Mouse (Mus musculus) heart, embryonic 16.5 days (tissue): ENCODE data around the gene Cxcl1. TPM values are rescaled to one million over a fixed set of nuclear protein-coding genes. Genes with fewer than 3 reads are reported as not detected.
"Not testable (repeated sequence)": the region's sequence is repeated elsewhere in the genome, so short reads cannot be mapped to it uniquely, and the experiment has no call there.

ENCODE experiments used
- ATAC-seq: fragments of 200-750 bp; cut with Nextera tagmentation; replicated peaks from 2 replicates; pipeline ENCODE4 v1.8.0; 2017; ENCODE audit warnings: moderate number of reproducible peaks; ENCODE audit not compliant: insufficient read depth, low FRiP score; ENCODE audit errors: extremely low read depth
- H3K27ac ChIP-seq: fragments of 300-500 bp; sonication (generic); 2 replicates; pipeline ENCODE4 v1.5.1; 2014; ENCODE audit warnings: mild to moderate bottlenecking, low read length, control low read depth, moderate library complexity
- H3K27me3 ChIP-seq: fragments of 300-500 bp; sonication (generic); 2 replicates; pipeline ENCODE4 v1.6.1; 2014; ENCODE audit warnings: low read length, mixed read lengths; ENCODE audit not compliant: control insufficient read depth, insufficient read depth
- H3K36me3 ChIP-seq: fragments of 300-500 bp; sonication (generic); 2 replicates; pipeline ENCODE4 v1.6.1; 2014; ENCODE audit not compliant: control insufficient read depth, insufficient read depth
- H3K4me1 ChIP-seq: fragments of 300-500 bp; sonication (generic); 2 replicates; pipeline ENCODE4 v1.6.1; 2014; ENCODE audit warnings: low read length, mixed read lengths; ENCODE audit not compliant: control insufficient read depth, insufficient read depth
- H3K4me2 ChIP-seq: fragments of 300-500 bp; sonication (generic); 2 replicates; pipeline ENCODE4 v1.6.1; 2014; ENCODE audit warnings: low read depth, mild to moderate bottlenecking, control low read depth, low read length
- H3K4me3 ChIP-seq: fragments of 300-500 bp; sonication (generic); 2 replicates; pipeline ENCODE4 v1.5.1; 2014; ENCODE audit warnings: mild to moderate bottlenecking, control low read depth, low read length
- H3K9ac ChIP-seq: fragments of 300-500 bp; sonication (generic); 2 replicates; pipeline ENCODE4 v1.6.1; 2014; ENCODE audit warnings: low read length, control low read depth
- H3K9me3 ChIP-seq: fragments of 300-500 bp; sonication (generic); replicated peaks from 2 replicates; pipeline ENCODE4 v1.6.1; 2016; ENCODE audit warnings: low read length; ENCODE audit not compliant: control insufficient read depth
- WGBS: fragments of 180-500 bp; shearing (Covaris S2); extraction: QIAGEN DNeasy Blood & Tissue Kit; methylation state at CpG from one replicate; pipeline ENCODE4 v1.1.7; 2014; 5-methylcytosine and 5-hydroxymethylcytosine counted together
- polyA plus RNA-seq: library from polyadenylated mRNA; unstranded; fragments of >200 nt; fragmentation: Nextera tagmentation; extraction: Ambion mirVana; gene quantifications from 2 replicates; pipeline ENCODE4 v1.2.1, GENCODE M21; 2015

The Cxcl1 gene
- polyA plus RNA-seq = 0.85 and 0.92 TPM in 2 replicates

DNA sequence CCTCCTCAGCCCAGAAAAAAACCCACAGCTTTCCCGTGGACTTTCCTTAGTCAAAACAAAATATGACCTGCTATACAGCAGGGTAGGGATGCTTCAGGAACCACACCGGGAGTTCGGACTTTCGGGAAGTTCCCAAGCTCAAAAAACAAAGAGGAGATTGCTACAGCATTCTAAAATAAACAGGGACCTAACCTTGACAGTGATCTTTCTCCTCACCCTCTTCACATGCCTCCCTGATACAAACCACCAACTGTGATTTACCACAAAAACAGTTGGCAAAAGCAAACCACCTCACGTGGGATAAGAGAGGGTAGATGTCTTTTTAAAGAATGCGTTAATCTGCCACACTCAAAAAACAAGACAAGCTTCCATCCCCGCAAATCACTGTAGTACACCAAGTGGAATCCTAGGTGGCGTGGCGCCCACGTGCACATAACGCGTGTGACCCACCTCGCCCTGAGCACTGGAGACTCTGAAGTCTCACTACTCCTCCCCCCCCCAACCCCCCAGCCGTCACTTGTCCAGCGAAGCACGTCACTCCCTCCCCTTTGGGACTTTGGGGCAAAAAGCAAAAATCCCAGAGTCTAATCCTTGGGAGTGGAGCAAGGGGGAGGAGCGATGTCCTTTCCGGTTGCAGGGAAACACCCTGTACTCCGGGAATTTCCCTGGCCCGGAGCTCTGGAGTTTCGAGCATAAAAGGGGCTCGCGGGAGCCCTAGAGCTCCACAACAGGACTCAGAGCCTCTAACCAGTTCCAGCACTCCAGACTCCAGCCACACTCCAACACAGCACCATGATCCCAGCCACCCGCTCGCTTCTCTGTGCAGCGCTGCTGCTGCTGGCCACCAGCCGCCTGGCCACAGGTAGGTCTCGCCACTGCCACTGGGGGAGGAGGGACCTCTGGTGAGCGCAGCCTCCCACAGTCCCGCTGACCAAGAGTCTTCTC is at the start of gene Cxcl1:
TSS of gene Cxcl1 (plus strand) at position 723 of the 945 bp plus-strand sequence.
- Histone ChIP-seq H3K36me3 (no peaks in the 10 kb centered on the region), H3K4me1 (peaks cover 8% of the 10 kb centered on the region; the same call in 1 of the 2 replicates), H3K27me3 (no peaks in the 10 kb centered on the region; the same call in 1 of the 2 replicates), H3K9ac (peak within 1 kb of the TSS; percentile 80), H3K27ac (no peak within 1 kb of the TSS), H3K4me3 (peak within 1 kb of the TSS; percentile 65), H3K9me3 (no peaks in the 10 kb centered on the region), H3K4me2 (peak within 1 kb of the TSS; percentile 97)
- ATAC-seq = peak; percentile 77
- 11% methylated on average over 30 of the region's 30 CpGs for WGBS

DNA sequence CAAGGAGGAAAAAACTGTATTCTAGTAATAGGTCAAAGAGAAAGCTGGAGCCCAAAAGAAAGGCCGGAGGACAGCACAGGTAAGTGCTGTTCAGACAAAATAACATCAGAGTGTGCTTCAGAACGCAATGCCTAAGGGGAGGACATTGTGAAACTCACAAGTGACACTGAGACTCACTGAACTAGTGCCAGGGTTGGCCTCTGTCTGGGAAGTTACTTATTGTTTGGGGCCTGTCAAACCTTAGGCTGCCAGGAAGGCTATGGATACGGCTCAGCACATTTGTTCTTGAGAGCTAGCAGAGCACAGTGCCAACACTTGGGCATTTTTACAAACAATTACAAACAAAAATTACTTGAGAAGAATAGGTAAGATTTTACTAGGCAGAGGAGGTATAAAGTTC is 47.1 kb upstream of the Cxcl1 start:
- Histone ChIP-seq H3K9me3 (no peaks in the 10 kb centered on the region), H3K4me3 (no peak overlapping the region), H3K4me1 (no peaks in the 10 kb centered on the region), H3K4me2 (no peak overlapping the region), H3K27me3 (no peaks in the 10 kb centered on the region), H3K27ac (no peak overlapping the region), H3K36me3 (no peaks in the 10 kb centered on the region), H3K9ac (no peak overlapping the region)
- ATAC-seq = no peak
- WGBS = 86% methylated on average over 3 of the region's 3 CpGs

DNA sequence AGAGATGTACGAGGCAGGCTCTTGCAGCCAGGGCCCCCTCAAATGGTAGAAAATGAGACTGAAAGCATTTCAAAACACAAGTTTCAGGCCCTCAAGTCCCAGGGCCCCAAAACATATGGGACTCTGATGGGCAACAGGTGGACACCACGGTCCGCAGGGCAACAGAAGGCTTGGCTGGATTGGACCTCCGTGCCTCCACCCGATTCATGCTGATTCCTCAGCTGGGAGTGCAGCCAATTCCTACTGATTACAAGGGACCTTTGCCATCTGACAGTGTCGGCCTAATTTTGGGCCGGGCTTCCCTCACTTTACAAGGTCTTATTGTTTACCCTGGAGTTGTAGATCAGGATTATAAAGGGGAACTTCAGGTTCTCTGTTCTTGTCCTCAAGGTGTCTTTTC is 40.9 kb upstream of the Cxcl1 start:
- WGBS = 79% methylated on average over 6 of the region's 7 CpGs
- H3K9me3 ChIP-seq = not testable (repeated sequence)

DNA sequence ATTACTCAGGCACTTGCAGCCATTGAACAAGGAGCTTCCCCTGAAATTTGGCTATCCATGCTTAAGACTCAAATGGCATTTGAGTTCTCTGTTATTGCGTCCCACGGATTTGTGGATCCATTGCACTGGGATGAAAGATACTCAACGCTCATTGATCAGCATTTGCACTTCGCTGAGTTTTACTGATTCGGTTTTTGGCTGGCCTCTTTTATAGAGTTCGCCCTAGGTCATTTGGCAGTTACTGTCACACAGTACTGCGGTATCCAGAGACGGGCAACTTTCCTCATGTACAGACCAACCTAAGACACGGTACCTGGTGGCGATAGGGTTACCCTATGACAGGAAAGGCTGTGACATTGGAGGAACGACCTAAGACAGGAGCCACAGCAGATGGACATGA is 39.6 kb upstream of the Cxcl1 start:
- not testable (repeated sequence) for H3K9ac ChIP-seq, ATAC-seq, H3K4me1 ChIP-seq, H3K9me3 ChIP-seq, H3K4me2 ChIP-seq, H3K27me3 ChIP-seq, H3K27ac ChIP-seq, H3K4me3 ChIP-seq, H3K36me3 ChIP-seq
- 93% methylated on average over 11 of the region's 11 CpGs for WGBS

More for the DNA sequence above, 40.9 kb upstream of the Cxcl1 start:
- H3K9ac ChIP-seq, H3K27me3 ChIP-seq, H3K4me1 ChIP-seq, H3K36me3 ChIP-seq, H3K4me2 ChIP-seq, ATAC-seq, H3K27ac ChIP-seq, H3K4me3 ChIP-seq: not testable (repeated sequence)

DNA sequence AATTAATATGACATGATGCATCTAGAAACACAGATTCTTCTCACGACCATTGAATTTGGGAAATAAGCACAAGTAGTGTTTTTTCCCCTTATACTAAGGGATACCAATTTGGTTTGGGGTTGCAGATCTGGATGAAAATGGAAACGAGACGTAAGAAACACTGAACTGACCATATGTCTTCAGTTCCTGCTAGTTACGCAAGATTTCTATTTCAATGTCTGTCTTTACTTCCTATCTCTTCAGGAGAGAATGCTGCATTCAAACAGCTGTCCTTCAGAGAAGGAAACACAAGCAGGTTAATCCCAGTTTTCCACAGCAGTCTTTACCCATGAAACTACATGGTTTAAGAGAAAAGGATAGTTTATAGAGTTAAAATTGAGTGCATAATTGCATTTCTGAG is 37.8 kb upstream of the Cxcl1 start:
- Histone ChIP-seq H3K4me3 (no peak overlapping the region), H3K9ac (no peak overlapping the region), H3K9me3 (no peaks in the 10 kb centered on the region), H3K27me3 (no peaks in the 10 kb centered on the region), H3K36me3 (no peaks in the 10 kb centered on the region), H3K27ac (no peak overlapping the region), H3K4me1 (no peaks in the 10 kb centered on the region), H3K4me2 (no peak overlapping the region)
- WGBS = 69% methylated on average over 4 of the region's 4 CpGs
- ATAC-seq = no peak

DNA sequence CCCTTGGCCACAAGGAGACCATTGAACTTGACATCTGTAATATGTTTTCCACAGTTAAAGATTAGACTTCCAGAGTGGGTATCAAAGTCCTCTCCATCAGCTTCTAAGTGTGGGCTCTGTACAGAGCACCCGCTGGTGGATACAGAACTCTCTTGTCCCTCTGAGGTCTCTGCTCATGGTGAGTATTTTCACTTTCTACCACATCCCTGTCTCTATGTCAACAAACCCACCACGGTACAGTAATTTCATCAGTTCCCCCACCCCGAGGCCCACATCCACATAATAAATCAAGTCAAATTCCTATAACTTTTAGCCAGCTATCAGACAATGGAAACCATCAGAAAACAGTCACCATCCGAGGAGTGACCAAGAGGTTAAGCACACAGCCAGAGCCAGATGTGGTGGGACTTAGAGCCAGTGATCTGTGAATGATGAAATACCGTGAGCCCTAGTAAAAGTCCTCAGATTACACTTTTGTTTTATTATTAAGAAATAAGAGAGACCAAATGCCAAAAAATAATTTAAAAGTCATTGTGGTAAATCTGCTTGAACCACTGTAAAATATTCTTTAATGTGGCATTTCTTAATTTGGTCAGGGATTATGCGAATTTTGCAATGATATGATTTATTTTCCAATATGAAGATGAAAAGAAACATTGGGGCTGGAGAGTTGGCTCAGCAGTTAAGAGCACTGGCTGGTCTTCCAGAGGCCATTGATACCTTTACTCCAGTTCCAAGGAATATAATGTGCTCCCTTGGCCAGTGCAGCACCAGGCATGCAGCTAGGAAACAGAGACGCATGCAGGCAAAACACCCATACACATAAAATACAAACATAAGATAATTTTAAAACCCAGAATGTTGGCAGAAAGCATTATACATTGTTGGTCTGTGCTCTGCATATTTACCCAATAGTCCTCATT is 35.5 kb upstream of the Cxcl1 start:
- Histone ChIP-seq H3K9ac (no peak overlapping the region), H3K4me2 (no peak overlapping the region), H3K4me3 (no peak overlapping the region), H3K9me3 (no peaks in the 10 kb centered on the region), H3K27ac (no peak overlapping the region), H3K4me1 (no peaks in the 10 kb centered on the region), H3K36me3 (no peaks in the 10 kb centered on the region), H3K27me3 (no peaks in the 10 kb centered on the region)
- no peak for ATAC-seq
- WGBS = 77% methylated on average over 7 of the region's 7 CpGs

DNA sequence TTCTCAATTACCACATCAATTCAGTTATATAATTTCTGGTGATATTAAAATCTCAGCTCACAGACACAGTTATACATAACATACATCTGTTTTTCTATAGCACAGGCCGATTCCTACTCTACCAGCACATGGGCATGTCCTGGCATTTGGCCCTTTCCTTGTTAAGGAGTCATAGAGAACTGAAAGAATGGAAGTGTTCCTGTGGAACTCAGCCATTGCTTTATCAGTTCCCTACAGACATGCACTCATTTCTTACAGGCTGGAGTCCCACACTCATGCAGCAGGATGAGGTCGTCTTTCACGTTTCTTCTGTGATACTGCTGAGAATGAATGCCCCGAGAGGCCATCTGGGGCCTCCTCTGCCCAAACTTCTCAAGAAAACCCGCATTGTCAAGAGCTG is 33.6 kb upstream of the Cxcl1 start:
- no peaks in the 10 kb centered on the region for H3K9me3 ChIP-seq
- ATAC-seq = no peak
- H3K4me3 ChIP-seq = no peak overlapping the region
- H3K4me1 ChIP-seq = no peaks in the 10 kb centered on the region
- WGBS = 52% methylated on average over 5 of the region's 5 CpGs
- H3K27ac ChIP-seq = no peak overlapping the region
- no peaks in the 10 kb centered on the region for H3K27me3 ChIP-seq
- H3K36me3 ChIP-seq = no peaks in the 10 kb centered on the region
- no peak overlapping the region for H3K9ac ChIP-seq
- no peak overlapping the region for H3K4me2 ChIP-seq

DNA sequence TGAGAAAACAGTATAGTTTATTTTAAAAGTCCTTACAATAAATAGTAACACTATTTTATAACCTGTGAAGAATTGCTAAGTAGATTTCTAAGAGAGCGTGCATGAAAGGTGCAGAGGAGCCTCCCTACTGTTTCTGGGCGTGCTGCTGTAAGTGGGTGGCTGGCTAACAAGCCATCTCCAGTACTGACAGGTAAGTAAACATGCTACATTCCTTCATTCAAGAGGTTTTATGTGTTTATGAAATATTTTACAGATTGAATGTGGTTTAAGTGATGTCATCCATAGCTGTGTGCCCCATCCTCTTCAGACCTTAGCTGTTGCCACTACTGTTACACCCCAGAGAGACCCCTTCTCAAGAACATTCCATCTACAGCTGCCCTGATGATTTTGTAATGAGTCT is 32.6 kb upstream of the Cxcl1 start:
- no peaks in the 10 kb centered on the region for H3K4me1 ChIP-seq
- 81% methylated on average over 2 of the region's 2 CpGs for WGBS
- no peak overlapping the region for H3K27ac ChIP-seq
- no peaks in the 10 kb centered on the region for H3K9me3 ChIP-seq
- no peak overlapping the region for H3K4me2 ChIP-seq
- no peaks in the 10 kb centered on the region for H3K36me3 ChIP-seq
- H3K27me3 ChIP-seq = no peaks in the 10 kb centered on the region
- no peak for ATAC-seq
- no peak overlapping the region for H3K4me3 ChIP-seq
- H3K9ac ChIP-seq = no peak overlapping the region

DNA sequence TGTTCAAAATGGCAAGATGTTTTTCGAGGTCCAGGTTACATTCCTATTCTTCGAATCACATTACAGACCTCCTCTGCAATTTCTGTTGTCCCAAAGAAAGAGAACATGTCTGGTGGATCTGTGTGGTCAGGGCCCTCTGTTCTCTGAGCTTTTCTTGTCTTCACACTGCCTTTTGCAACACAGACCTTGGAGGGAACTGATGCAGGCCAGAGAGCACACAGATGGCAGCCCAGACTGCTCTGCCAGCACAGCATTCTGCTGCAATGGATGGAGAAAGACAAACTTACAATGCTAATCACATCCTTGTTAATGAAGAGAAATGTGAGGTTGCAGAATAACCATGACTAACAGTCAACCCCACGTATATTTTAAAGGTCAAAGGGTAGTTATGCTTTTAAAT is 32.0 kb upstream of the Cxcl1 start:
- H3K4me2 ChIP-seq = no peak overlapping the region
- no peak for ATAC-seq
- no peak overlapping the region for H3K9ac ChIP-seq
- H3K4me1 ChIP-seq = no peaks in the 10 kb centered on the region
- H3K4me3 ChIP-seq = no peak overlapping the region
- H3K27me3 ChIP-seq = no peaks in the 10 kb centered on the region
- 79% methylated on average over 3 of the region's 3 CpGs for WGBS
- no peaks in the 10 kb centered on the region for H3K9me3 ChIP-seq
- H3K36me3 ChIP-seq = no peaks in the 10 kb centered on the region
- H3K27ac ChIP-seq = no peak overlapping the region
